Mouse (Mus musculus) ES-E14 (cell line): ENCODE measurements around the gene Ica1.

ENCODE experiments used
- ZC3H11A ChIP-seq: IDR thresholded peaks from 2 replicates; pipeline ENCODE4 v1.6.1; 2012; ENCODE audit warnings: low read depth, mild to moderate bottlenecking, inconsistent platforms, low read length, borderline replicate concordance
- ZNF384 ChIP-seq: IDR thresholded peaks from 2 replicates; pipeline ENCODE4 v1.6.1; 2012; ENCODE audit warnings: low read depth, low read length, inconsistent platforms

DNA sequence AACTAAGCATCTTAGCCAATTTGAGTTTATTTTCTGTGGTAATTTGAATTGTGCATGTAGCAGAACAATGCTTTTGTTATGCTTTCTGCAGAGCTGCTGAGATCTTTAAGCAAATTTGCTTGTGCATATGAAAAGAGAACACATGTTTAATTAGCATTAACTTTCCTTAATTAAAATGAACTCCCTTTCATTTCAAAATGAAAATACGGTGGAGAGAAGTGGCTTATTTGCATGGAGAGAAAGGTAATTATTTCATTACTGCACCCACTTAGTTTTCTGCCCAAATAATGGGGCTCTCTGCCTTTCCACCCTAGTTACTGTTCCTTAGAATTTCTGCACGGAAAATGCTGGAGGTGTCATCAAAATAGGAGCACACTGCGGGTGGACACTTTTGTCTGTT is 13.5 kb upstream of the Ica1 start:
- TF ChIP-seq ZNF384 (no peak), ZC3H11A (no peak)
